Mouse (Mus musculus) spleen, adult 18-20 months (tissue): ENCODE results near the gene Olfr314.
"Not testable (repeated sequence)": the region's sequence is repeated elsewhere in the genome, so short reads cannot be mapped to it uniquely, and the experiment has no call there.

Experiments
- DNase-seq, 2 experiments: peaks; one replicate each; pipeline ENCODE4 v3.0.0; 2022; ENCODE audit warnings: mixed read lengths in 2 of 2

The Olfr314 gene

GRCm38 (mm10) chr11:58782480-58783089 lies at the start of gene Olfr314:
TSS of gene Olfr314 (plus strand) at chr11:58782952.
- no peak for DNase-seq

- no peak for DNase-seq
These were observed 49.4 kb upstream of the Olfr314 start for GRCm38 (mm10) chr11:58733372-58733771.

- no peak for DNase-seq
These were observed 43.9 kb upstream of the Olfr314 start, which contains the start of gene Olfr317 for GRCm38 (mm10) chr11:58738792-58739262. TSS of gene Olfr317 (minus strand) at chr11:58739212.

DNA sequence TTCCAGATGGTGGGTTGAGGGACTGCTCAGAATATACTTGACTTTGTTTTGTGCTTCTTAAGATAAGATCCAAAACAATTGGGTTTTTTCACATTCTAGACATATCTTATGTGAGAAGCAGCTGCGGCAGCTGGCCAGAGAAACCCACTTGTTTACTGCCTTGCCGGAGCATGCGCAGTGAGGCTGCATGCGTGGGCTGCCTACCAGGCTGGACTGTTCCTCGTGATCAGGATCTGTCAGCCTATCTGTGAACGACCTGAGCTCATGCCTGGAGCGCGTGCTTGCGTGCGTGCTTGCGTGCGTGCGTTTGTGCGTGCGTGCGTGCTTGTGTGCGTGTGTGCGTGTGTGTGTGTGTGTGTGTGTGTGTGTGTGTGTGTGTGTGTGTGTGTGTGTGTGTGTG lies 31.7 kb upstream of the Olfr314 start:
- not testable (repeated sequence) for DNase-seq

DNA sequence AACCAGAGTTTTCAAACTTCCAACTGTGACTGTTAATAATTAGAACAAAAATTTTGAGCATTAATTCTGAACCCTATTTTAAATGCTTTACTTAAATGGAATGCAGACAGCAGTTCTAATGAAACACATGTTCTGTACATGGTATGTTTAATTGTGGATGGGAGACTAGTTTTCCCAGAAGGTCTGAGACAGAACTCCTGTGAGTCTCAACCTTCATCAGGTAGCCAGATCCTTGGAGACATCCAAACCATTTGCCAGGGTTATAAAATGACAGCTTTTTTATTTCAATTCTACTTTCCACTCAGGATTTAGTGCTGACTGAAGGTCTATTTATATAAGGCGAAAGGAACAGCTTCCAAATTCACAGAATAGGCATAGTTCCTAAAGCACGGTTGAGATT lies 30.3 kb upstream of the Olfr314 start, which contains the start of gene Olfr316:
Gene Olfr316, plus strand, starts transcription at position 301 of the 400 bp plus-strand sequence.
- DNase-seq, result no peak

GRCm38 (mm10) chr11:58772888-58773287 lies 9.9 kb upstream of the Olfr314 start, which contains the start of gene Olfr315:
TSS of gene Olfr315 (plus strand) at chr11:58773188.
- no peak for DNase-seq

GRCm38 (mm10) chr11:58784182-58784581 lies 1.4 kb downstream of the Olfr314 start:
- no peak for DNase-seq

- no peak for DNase-seq
These were observed 4.9 kb downstream of the Olfr314 start for GRCm38 (mm10) chr11:58787651-58788050.

- no peak for DNase-seq
These were observed 5.6 kb downstream of the Olfr314 start for GRCm38 (mm10) chr11:58788346-58788745.

DNA sequence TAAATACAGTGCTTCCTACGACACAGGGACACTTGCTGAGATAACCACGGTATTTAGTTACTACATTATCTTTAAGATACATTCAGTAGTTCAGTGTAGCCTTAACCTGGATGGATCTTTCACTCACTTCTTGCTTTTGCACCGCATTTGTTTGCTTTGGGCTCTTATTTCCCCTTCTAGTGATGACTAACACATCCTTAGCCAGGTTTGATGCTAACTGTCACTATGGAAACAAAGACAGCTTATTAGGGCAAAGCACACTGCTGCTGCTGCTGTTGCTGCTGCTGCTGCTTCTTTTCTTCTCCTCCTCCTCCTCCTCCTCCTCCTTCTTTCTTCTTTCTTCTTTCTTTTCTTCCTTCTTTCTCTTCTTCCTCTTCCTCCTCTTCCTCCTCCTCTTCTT lies 6.8 kb downstream of the Olfr314 start:
- no peak for DNase-seq

GRCm38 (mm10) chr11:58790053-58790452 lies 7.3 kb downstream of the Olfr314 start:
- DNase-seq, result no peak

GRCm38 (mm10) chr11:58790646-58791045 lies 7.9 kb downstream of the Olfr314 start:
- no peak for DNase-seq

- DNase-seq, result no peak
These were observed 13.1 kb downstream of the Olfr314 start for GRCm38 (mm10) chr11:58795856-58796255.

DNA sequence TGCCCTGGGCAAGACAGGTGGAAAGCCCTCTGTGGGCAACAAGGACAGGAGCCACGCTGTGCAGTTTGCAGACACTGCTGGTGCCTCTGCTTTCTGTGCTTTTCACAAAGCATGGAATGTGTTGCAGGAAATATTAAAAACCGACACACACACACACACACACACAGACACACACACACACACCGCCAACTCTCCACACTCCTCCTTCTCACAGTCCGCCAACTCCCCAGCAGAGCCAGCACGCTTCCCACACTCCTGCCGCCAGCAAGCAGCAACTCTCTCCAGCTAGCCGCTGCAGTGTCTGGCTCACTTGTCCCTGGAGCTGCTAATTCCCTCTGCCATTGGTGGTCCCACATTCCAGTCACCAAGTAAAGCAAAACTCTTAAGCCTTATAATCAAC lies 14.1 kb downstream of the Olfr314 start:
- no peak for DNase-seq

DNA sequence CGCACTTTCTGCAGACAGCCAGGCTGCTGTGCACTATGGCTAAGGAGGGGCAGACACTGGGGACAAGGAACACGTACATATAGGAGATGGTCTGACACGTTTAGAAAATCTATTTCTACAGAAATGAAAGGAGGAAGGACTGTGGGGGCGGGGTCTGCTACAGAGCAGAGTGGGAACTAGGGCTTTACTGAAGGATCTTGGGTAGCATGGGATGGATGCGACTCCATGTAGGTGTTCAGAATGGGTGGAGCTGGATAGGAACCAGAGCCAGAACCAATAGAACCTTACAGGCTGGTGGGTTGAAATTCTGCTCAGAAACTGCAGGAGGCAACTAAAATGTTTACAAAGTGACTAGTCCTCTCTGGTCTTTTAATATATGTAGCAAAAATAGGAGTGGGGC lies 17.0 kb downstream of the Olfr314 start:
- no peak for DNase-seq

DNA sequence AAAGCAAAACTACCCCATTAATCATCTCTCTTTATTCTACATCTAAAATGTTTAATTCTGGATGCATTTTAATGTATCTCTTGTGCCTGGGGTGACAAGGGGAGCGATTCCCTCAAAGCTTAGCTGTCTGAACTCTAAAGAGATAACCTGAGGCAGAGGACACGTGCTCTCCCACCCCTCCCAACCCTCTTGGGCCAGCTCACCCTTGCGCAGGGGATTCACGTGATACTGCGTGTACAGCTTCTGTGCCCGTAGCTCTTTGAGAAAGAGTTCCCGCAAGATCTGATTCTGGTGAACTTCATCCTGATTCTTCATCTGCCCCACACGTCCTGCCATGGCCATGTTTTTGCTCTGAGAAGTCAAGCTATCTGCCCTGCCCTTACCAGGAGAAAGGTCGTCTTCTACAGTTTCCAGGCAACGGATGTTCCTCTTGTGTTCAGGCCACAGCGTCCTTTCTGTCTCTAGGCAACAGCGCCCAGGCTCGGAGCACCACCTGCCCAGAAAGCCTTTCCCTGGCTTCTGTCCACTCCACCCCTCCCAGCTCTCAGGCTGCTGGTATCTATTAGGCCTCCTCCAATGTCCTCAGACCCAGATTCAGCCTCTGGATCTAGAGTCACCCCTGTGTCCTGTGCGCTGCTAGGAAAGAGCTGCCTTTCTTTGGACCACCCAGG lies 18.9 kb downstream of the Olfr314 start, which contains the start of gene Fam183b:
Gene Fam183b, minus strand, starts transcription at position 403 of the 671 bp plus-strand sequence.
- no peak for DNase-seq

DNA sequence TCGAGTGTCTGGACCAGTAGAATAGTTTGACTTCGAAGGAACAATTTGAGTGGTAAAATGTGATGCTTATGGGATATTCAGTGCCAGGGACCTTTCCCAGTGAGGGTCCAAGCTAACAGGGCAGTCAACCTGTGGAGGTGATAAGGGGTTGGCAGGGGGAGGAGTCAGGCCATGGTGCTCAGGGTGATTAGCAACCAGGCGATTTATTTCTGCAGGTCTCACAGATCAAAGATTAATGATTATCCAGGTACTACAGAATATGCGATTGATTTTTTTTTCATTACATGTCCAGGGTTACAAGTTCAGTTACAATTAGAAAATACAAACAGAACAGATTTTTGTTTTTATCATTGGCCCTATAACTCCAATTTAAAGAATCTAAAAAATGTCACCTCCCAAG lies 21.1 kb downstream of the Olfr314 start:
- no peak for DNase-seq

- no peak for DNase-seq
These were observed 21.6 kb downstream of the Olfr314 start for GRCm38 (mm10) chr11:58804393-58804792.

DNA sequence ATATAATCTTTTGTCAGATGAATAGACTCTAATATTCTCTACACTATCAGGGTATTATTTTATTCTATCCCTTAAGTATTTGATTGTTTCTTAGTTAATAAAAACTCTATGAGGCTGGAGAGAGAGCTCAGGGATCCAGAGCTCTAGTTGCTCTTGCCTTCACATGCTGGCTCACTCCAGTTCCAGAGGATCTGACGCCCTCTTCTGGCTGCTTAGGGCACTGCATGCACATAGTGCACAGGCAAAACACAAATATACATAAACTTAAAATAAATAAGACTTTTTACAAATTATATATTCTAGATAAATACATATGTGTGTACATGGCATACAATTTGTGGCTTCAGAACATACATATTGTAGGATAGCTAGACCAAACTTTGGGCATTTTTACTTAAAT lies 29.2 kb downstream of the Olfr314 start:
- no peak for DNase-seq

- DNase-seq, result not testable (repeated sequence)
These were observed 31.9 kb downstream of the Olfr314 start, which contains the start of gene Olfr313 for GRCm38 (mm10) chr11:58814700-58815099. TSS of gene Olfr313 (plus strand) at chr11:58815000.

DNA sequence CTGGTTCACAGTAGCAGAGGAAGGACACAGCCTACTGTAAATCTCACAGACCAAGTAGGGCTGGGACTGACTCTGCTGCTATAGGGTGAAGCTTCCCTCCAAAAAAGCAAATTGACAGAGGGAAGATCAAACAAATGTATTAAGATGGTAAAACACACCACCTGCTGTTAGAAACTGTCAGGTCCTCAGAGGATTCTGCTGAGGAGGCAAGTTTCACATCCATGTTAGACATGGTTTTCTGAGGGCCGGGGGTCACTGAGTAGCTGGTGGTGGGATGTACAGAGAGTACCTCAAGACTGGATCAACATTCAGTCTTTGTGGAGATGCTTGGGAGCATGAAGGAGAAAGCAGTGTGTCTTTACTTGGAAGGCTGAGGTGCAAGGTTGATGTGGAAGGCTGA lies 32.9 kb downstream of the Olfr314 start:
- no peak for DNase-seq

DNA sequence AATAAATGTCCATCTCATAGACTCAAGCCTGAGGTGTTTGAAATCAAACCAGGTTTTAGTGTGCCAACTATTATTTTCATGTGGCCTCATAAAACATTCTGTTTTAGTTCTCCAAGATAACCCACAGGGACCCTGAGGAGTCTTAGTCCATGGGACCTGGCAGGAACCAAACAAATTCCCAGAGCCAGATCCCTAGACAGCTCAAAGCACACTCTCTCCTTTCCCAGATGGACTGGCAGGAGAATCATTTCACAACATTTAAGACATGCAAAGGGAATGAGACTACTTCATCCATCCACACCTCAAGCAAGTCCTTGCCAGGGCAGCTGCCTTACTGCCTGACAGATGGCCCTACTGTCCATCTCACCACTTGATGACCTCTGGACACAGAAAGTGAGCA lies 46.2 kb downstream of the Olfr314 start, which contains the start of gene Olfr312:
Gene Olfr312, plus strand, starts transcription at position 301 of the 400 bp plus-strand sequence.
- not testable (repeated sequence) for DNase-seq

GRCm38 (mm10) chr11:58829764-58830163 lies 47.0 kb downstream of the Olfr314 start:
- DNase-seq, result no peak

DNA sequence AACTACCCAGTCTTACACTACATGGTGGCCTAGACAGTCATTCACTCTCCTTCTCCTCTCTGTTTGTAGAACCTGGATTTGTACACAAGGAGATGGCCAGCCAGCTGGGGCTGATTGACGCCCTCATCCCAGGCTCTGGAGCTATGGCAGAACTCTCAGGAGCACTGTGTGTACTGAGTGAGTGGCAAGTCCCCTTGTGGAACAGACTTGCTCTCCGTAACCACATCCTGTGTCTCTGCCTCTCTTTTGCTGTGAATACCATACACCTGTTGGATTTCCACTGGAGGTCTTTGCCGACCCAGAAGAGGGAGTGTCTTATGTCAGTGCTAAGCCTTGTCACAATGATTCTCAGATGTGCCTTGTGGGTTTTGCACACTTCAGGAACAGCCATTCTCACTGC lies 49.8 kb downstream of the Olfr314 start:
- DNase-seq, result not testable (repeated sequence)
